Mouse (Mus musculus) MEL (cell line): ENCODE results near the gene Nasp. TPM values are rescaled to one million over a fixed set of nuclear protein-coding genes. Genes with fewer than 3 reads are reported as not detected.

ENCODE experiments used
- DNase-seq: peaks from one replicate; pipeline ENCODE4 v3.0.0; 2011; ENCODE audit warnings: low read depth, low spot score
- H3K27ac ChIP-seq: 2 replicates; pipeline ENCODE4 v1.5.1; 2012; ENCODE audit warnings: low read depth, mild to moderate bottlenecking, control low read depth, low read length, moderate library complexity; ENCODE audit not compliant: control insufficient read depth
- H3K27me3 ChIP-seq, 2 experiments: fragments of 150-350 bp in 1 of 2; sonication (generic) in 1 of 2; 2 replicates each; pipeline ENCODE4 v1.6.1; 2012; ENCODE audit warnings: low read length in 2 of 2, mild to moderate bottlenecking in 2 of 2, improper control_type of control experiment in 1 of 2, moderate library complexity in 1 of 2; ENCODE audit not compliant: insufficient read depth in 2 of 2, control insufficient read depth in 1 of 2
- H3K36me3 ChIP-seq, 2 experiments: 2 replicates each; pipeline ENCODE4 v1.6.1; 2012 to 2014; ENCODE audit warnings: low read length in 2 of 2, improper control_type of control experiment in 1 of 2, inconsistent platforms in 1 of 2, mild to moderate bottlenecking in 1 of 2; ENCODE audit not compliant: insufficient read depth in 2 of 2, control insufficient read depth in 1 of 2
- H3K4me1 ChIP-seq, 2 experiments: fragments of 150-350 bp in 1 of 2; sonication (generic) in 1 of 2; 2 replicates each; pipeline ENCODE4 v1.6.1; 2012; ENCODE audit warnings: low read length in 2 of 2, improper control_type of control experiment in 1 of 2, mild to moderate bottlenecking in 1 of 2; ENCODE audit not compliant: insufficient read depth in 2 of 2, control insufficient read depth in 1 of 2
- H3K4me3 ChIP-seq, 2 experiments: fragments of 150-350 bp in 1 of 2; sonication (generic) in 1 of 2; 2 replicates each; pipeline ENCODE4 v1.5.1; 2012; ENCODE audit warnings: low read depth in 2 of 2, low read length in 2 of 2, mild to moderate bottlenecking in 2 of 2, moderate library complexity in 2 of 2, control low read depth in 1 of 2, improper control_type of control experiment in 1 of 2; ENCODE audit not compliant: control insufficient read depth in 1 of 2, insufficient read depth in 1 of 2
- H3K79me2 ChIP-seq: 2 replicates; pipeline ENCODE4 v1.6.1; 2012; ENCODE audit warnings: mild to moderate bottlenecking, low read length, moderate library complexity; ENCODE audit not compliant: control insufficient read depth, poor library complexity, insufficient read depth
- H3K9ac ChIP-seq: 2 replicates; pipeline ENCODE4 v1.6.1; 2012; ENCODE audit warnings: low read depth, mild to moderate bottlenecking, control low read depth, low read length, moderate library complexity; ENCODE audit not compliant: control insufficient read depth, poor library complexity, severe bottlenecking
- H3K9me3 ChIP-seq: fragments of 150-350 bp; sonication (generic); replicated peaks from 2 replicates; pipeline ENCODE4 v1.6.1; 2012; ENCODE audit warnings: mild to moderate bottlenecking, low read length, improper control_type of control experiment, moderate library complexity; ENCODE audit not compliant: insufficient read depth
- CHD1 ChIP-seq: IDR thresholded peaks from 2 replicates; pipeline ENCODE4 v1.6.1; 2012; ENCODE audit warnings: low read depth, mild to moderate bottlenecking, inconsistent platforms, low read length, improper control_type of control experiment
- CTCF ChIP-seq, 3 experiments: IDR thresholded peaks in 2 of 3; conservative IDR thresholded peaks in 1 of 3; 2 replicates each; pipeline ENCODE4 v1.5.1; 2011 to 2012; ENCODE audit warnings: low read length in 3 of 3, low read depth in 2 of 3, mild to moderate bottlenecking in 2 of 3, improper control_type of control experiment in 1 of 3, inconsistent platforms in 1 of 3, mixed read lengths in 1 of 3, moderate library complexity in 1 of 3; ENCODE audit not compliant: control insufficient read depth in 1 of 3, insufficient read depth in 1 of 3, poor library complexity in 1 of 3, severe bottlenecking in 1 of 3
- E2F4 ChIP-seq: IDR thresholded peaks from 2 replicates; pipeline ENCODE4 v1.6.1; 2011; ENCODE audit warnings: low read depth, low read length, improper control_type of control experiment, borderline replicate concordance
- ELF1 ChIP-seq: IDR thresholded peaks from 2 replicates; pipeline ENCODE4 v1.6.1; 2014; ENCODE audit warnings: low read depth, mild to moderate bottlenecking, inconsistent platforms, low read length, improper control_type of control experiment, moderate library complexity
- EP300 ChIP-seq, 2 experiments: IDR thresholded peaks; 2 replicates each; pipeline ENCODE4 v1.6.1; 2011; ENCODE audit warnings: improper control_type of control experiment in 2 of 2, low read length in 2 of 2, low read depth in 1 of 2, mild to moderate bottlenecking in 1 of 2
- ETS1 ChIP-seq: IDR thresholded peaks from 2 replicates; pipeline ENCODE4 v1.6.1; 2012; ENCODE audit warnings: low read depth, mild to moderate bottlenecking, inconsistent platforms, low read length, improper control_type of control experiment, moderate library complexity
- GABPA ChIP-seq: IDR thresholded peaks from 2 replicates; pipeline ENCODE4 v1.6.1; 2012; ENCODE audit warnings: low read depth, mild to moderate bottlenecking, inconsistent platforms, low read length, improper control_type of control experiment, moderate library complexity
- GATA1 ChIP-seq: IDR thresholded peaks from 2 replicates; pipeline ENCODE4 v1.6.1; 2011; ENCODE audit warnings: low read depth, low read length, improper control_type of control experiment
- HCFC1 ChIP-seq: IDR thresholded peaks from 2 replicates; pipeline ENCODE4 v1.6.1; 2012; ENCODE audit warnings: low read depth, mild to moderate bottlenecking, inconsistent platforms, low read length, improper control_type of control experiment, moderate library complexity
- MAX ChIP-seq: IDR thresholded peaks from 2 replicates; pipeline ENCODE4 v1.6.1; 2011; ENCODE audit warnings: low read length, improper control_type of control experiment
- MAZ ChIP-seq: IDR thresholded peaks from 2 replicates; pipeline ENCODE4 v1.6.1; 2012; ENCODE audit warnings: low read depth, mild to moderate bottlenecking, inconsistent platforms, low read length, improper control_type of control experiment
- MXI1 ChIP-seq: IDR thresholded peaks from 2 replicates; pipeline ENCODE4 v1.6.1; 2011; ENCODE audit warnings: mild to moderate bottlenecking, low read depth, low read length, improper control_type of control experiment
- MYB ChIP-seq: IDR thresholded peaks from 2 replicates; pipeline ENCODE4 v1.6.1; 2011; ENCODE audit warnings: mild to moderate bottlenecking, low read depth, low read length, improper control_type of control experiment
- MYC ChIP-seq: IDR thresholded peaks from 2 replicates; pipeline ENCODE4 v1.6.1; 2011; ENCODE audit warnings: low read depth, mild to moderate bottlenecking, low read length, improper control_type of control experiment, moderate library complexity
- NELFE ChIP-seq: IDR thresholded peaks from 2 replicates; pipeline ENCODE4 v1.6.1; 2011; ENCODE audit warnings: low read depth, low read length, improper control_type of control experiment
- POLR2A ChIP-seq, 2 experiments: IDR thresholded peaks; 2 replicates each; pipeline ENCODE4 v1.6.1; 2011 to 2012; ENCODE audit warnings: low read length in 2 of 2, mild to moderate bottlenecking in 2 of 2, control low read depth in 1 of 2, improper control_type of control experiment in 1 of 2, low read depth in 1 of 2, moderate library complexity in 1 of 2; ENCODE audit not compliant: control insufficient read depth in 1 of 2, insufficient read depth in 1 of 2, poor library complexity in 1 of 2
- POLR2AphosphoS2 ChIP-seq: IDR thresholded peaks from 2 replicates; pipeline ENCODE4 v1.6.1; 2011; ENCODE audit warnings: low read length, improper control_type of control experiment
- POLR2AphosphoS5 ChIP-seq: IDR thresholded peaks from 2 replicates; pipeline ENCODE4 v1.6.1; 2012; ENCODE audit warnings: low read depth, borderline replicate concordance, mild to moderate bottlenecking, inconsistent platforms, low read length, moderate library complexity, mixed read lengths
- RAD21 ChIP-seq: IDR thresholded peaks from 2 replicates; pipeline ENCODE4 v1.6.1; 2011; ENCODE audit warnings: mild to moderate bottlenecking, low read depth, low read length, improper control_type of control experiment
- SMC3 ChIP-seq: IDR thresholded peaks from 2 replicates; pipeline ENCODE4 v1.6.1; 2011; ENCODE audit warnings: low read depth, low read length, improper control_type of control experiment
- TBP ChIP-seq: IDR thresholded peaks from 2 replicates; pipeline ENCODE4 v1.8.0; 2011; ENCODE audit warnings: low read depth, low read length, improper control_type of control experiment
- TCF12 ChIP-seq: IDR thresholded peaks from 2 replicates; pipeline ENCODE4 v1.6.1; 2014; ENCODE audit warnings: low read depth, mild to moderate bottlenecking, inconsistent platforms, low read length, improper control_type of control experiment, moderate library complexity
- UBTF ChIP-seq: IDR thresholded peaks from 2 replicates; pipeline ENCODE4 v1.6.1; 2012; ENCODE audit warnings: low read depth, mild to moderate bottlenecking, inconsistent platforms, low read length, improper control_type of control experiment, moderate library complexity, borderline replicate concordance; ENCODE audit not compliant: insufficient read depth
- USF1 ChIP-seq: IDR thresholded peaks from 2 replicates; pipeline ENCODE4 v1.6.1; 2014; ENCODE audit warnings: low read depth, mild to moderate bottlenecking, inconsistent platforms, low read length, improper control_type of control experiment, moderate library complexity
- USF2 ChIP-seq, 2 experiments: IDR thresholded peaks; 2 replicates each; pipeline ENCODE4 v1.6.1; 2011 to 2012; ENCODE audit warnings: improper control_type of control experiment in 2 of 2, low read length in 2 of 2, borderline replicate concordance in 1 of 2, inconsistent platforms in 1 of 2, low read depth in 1 of 2, mild to moderate bottlenecking in 1 of 2; ENCODE audit not compliant: insufficient read depth in 1 of 2
- ZC3H11A ChIP-seq: IDR thresholded peaks from 2 replicates; pipeline ENCODE4 v1.6.1; 2012; ENCODE audit warnings: low read depth, mild to moderate bottlenecking, inconsistent platforms, low read length, improper control_type of control experiment
- ZKSCAN1 ChIP-seq: IDR thresholded peaks from 2 replicates; pipeline ENCODE4 v1.6.1; 2012; ENCODE audit warnings: low read depth, mild to moderate bottlenecking, inconsistent platforms, low read length, improper control_type of control experiment, moderate library complexity
- ZMIZ1 ChIP-seq: IDR thresholded peaks from 2 replicates; pipeline ENCODE4 v1.6.1; 2012; ENCODE audit warnings: low read depth, mild to moderate bottlenecking, inconsistent platforms, low read length, improper control_type of control experiment, moderate library complexity
- polyA plus RNA-seq, 2 experiments: library from polyadenylated mRNA; stranded (reverse) in 1 of 2; unstranded in 1 of 2; fragments of >175 nt in 1 of 2; fragments of >200 nt in 1 of 2; gene quantifications; 2 replicates each; pipeline versions ENCODE4 v1.2.1 to v1.2.4; 2012; ENCODE audit warnings: low replicate concordance in 2 of 2, low read depth in 1 of 2; ENCODE audit not compliant: insufficient read length in 2 of 2, insufficient read depth in 1 of 2, missing spikeins in 1 of 2
- total RNA-seq: library from RNA; depleted of rRNA; stranded (reverse); fragments of 300-350 nt; gene quantifications from 2 replicates; pipeline ENCODE4 v1.2.3, GENCODE M21; 2012

Gene Nasp
- total and polyA plus RNA-seq, 3 experiments: 133 to 174 TPM; not detected in 1

DNA sequence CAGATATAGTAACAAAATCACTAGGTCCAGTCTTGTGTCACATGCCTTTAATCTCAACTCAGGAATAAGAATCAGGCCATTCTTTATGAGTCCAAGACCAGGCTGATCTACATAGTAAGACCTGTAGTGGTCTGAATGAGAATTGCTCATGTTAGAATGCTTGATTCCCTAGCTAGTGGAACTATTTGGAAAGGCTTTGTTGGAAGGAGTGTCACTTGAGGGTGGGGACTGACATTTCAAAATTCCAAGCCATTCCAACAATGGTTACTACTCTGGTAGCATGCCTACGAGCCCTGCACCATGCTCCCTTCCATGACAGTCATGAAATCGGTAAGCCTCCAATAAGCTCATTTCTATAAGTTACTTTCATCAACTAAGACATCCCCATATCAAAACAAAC lies 15.1 kb downstream of the Nasp start:
- Histone ChIP-seq H3K27me3 (no peaks in the 10 kb centered on the region), H3K27ac (no peak overlapping the region), H3K36me3 (peaks cover 4 to 64% of the 10 kb centered on the region in 2 experiments), H3K4me1 (no peaks in the 10 kb centered on the region), H3K9ac (no peak overlapping the region), H3K79me2 (peaks cover 2% of the 10 kb centered on the region; the same call in 1 of the 2 replicates), H3K9me3 (no peaks in the 10 kb centered on the region), H3K4me3 (no peak overlapping the region)
- DNase-seq: no peak
- TF ChIP-seq POLR2AphosphoS5 (no peak), CTCF (IDR thresholded peaks at IDR 0.05 in 2 of 3, conservative IDR thresholded peaks at IDR 0.05 in 1 of 3; ENCODE audit: control insufficient read depth in 1 of 3, insufficient read depth in 1 of 3, low read depth in 2 of 3, low read length in 3 of 3, poor library complexity in 1 of 3, severe bottlenecking in 1 of 3) (no peak), UBTF (no peak)

DNA sequence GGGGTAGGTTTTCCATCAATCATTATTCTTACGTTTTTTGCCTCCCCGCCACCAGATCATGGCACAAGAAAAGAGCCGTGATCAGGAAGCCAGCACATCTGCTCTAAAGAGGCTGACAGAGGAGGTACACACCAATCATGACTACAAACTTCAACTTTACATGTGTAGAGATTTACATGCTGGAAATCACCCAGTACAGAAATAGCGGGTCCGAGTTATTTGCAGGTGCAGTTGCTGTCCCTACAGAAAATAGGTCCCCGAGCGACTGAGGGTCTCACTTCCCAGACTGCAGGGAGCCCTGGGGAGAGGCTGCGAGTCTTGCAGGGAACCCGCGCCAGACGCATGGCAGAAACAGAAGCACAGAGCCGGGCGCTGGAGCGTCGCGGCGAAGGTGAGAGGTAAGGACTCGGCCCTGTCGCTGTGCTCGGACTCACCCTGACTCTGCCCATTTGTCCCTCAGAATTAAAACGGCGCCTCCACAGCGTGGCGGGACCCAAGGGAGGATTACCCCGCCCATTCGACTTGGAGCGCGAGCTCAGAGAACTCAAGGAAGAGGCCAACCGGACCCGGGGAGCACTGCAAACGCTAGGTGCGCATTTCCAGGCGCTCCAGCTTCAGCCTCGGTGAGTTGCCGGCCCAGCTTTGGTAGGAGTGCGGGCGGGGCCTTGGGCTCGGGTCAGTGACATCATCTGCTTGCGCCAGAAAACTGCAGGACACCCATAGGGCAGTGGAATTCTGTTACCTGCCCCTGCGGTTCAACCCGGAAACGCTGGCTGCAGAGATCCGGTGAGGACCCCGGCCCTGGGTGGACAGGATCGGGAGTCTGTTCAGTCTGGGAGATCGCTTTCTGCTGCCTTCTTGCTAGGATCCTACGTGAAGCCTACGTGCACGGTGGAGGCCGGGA lies 30.5 kb downstream of the Nasp start:
- peak; percentile 95 for DNase-seq
- Histone ChIP-seq H3K4me3 (peak overlapping the region; percentile 88 to 98), H3K9ac (peak overlapping the region; percentile 78), H3K4me1 (peaks cover 5 to 9% of the 10 kb centered on the region in 2 experiments; a peak in 2 of 4 replicates), H3K9me3 (no peaks in the 10 kb centered on the region), H3K27ac (peak overlapping the region; percentile 74), H3K36me3 (peaks cover 5% of the 10 kb centered on the region in 2 experiments), H3K27me3 (no peaks in the 10 kb centered on the region), H3K79me2 (peaks cover 6% of the 10 kb centered on the region; the same call in 1 of the 2 replicates)
- no peak for TF ChIP-seq POLR2AphosphoS5
- no peak for TF ChIP-seq CHD1
- peak; percentile 60; the same call in 1 of the 2 replicates for TF ChIP-seq TCF12
- TF ChIP-seq USF2 (IDR thresholded peaks at IDR 0.05; ENCODE audit: borderline replicate concordance in 1 of 2, insufficient read depth in 1 of 2, low read depth in 1 of 2, low read length in 2 of 2): no peak
- TF ChIP-seq USF1: no peak
- TF ChIP-seq ZMIZ1: peak; percentile 70; the same call in 1 of the 2 replicates
- peak; percentile 66; the same call in 1 of the 2 replicates for TF ChIP-seq POLR2AphosphoS2
- peak; percentile 42 for TF ChIP-seq MAX
- TF ChIP-seq ZKSCAN1: no peak
- 0 out of 2 replicates have a peak, but pooled peaks have one; percentile 23 for TF ChIP-seq SMC3
- peak; percentile 93 for TF ChIP-seq ELF1
- TF ChIP-seq NELFE: peak; percentile 84
- TF ChIP-seq RAD21: no peak
- TF ChIP-seq ETS1: no peak
- peak; percentile 94; the same call in 1 of the 2 replicates for TF ChIP-seq MAZ
- peak; percentile 91 for TF ChIP-seq HCFC1
- TF ChIP-seq MYC: 0 out of 2 replicates have a peak, but pooled peaks have one; percentile 68
- peak; percentile 81 for TF ChIP-seq MXI1
- TF ChIP-seq E2F4: no peak
- no peak for TF ChIP-seq EP300 (IDR thresholded peaks at IDR 0.05; ENCODE audit: low read depth in 1 of 2, low read length in 2 of 2)
- no peak for TF ChIP-seq GABPA
- TF ChIP-seq CTCF (IDR thresholded peaks at IDR 0.05 in 2 of 3, conservative IDR thresholded peaks at IDR 0.05 in 1 of 3; ENCODE audit: control insufficient read depth in 1 of 3, insufficient read depth in 1 of 3, low read depth in 2 of 3, low read length in 3 of 3, poor library complexity in 1 of 3, severe bottlenecking in 1 of 3): peak in 1 of 3 experiments; percentile 3; a peak in 1 of 6 replicates
- TF ChIP-seq POLR2A (IDR thresholded peaks at IDR 0.05; ENCODE audit: control insufficient read depth in 1 of 2, insufficient read depth in 1 of 2, low read depth in 1 of 2, low read length in 2 of 2, poor library complexity in 1 of 2): peak; percentile 59 to 92; a peak in 3 of 4 replicates
- no peak for TF ChIP-seq ZC3H11A
- TF ChIP-seq MYB: no peak
- peak; percentile 58 for TF ChIP-seq TBP
- TF ChIP-seq GATA1: no peak
